Mouse (Mus musculus): ENCODE measurements around the gene Itpr2.

Itpr2 gene

DNA sequence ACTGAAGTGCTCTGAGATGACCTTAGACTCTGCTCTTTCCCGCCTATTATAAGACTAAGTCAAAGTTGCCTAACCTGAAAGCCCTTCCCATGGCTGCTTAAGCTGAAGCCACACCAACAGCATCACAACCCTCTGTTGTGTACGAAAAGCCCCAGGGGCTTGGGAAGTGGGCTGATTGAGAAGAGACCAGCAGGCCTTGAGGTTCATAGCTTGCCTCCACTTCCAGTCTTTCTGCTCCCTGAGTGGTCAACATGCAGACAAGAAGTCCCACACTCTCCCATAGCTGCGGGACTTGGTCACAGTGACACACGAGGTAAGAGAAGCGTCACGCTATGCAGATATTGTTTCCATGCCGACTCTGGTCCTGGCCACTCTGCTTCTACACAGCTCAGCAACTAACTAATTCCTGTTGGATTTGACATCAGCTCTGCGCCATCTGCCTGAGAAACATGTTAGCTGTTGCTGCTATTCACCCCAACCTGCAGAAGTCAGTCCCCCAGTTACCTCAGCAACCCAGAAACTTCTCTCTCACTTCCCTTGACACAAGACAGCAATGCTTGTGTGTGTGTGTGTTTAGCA lies 346.8 kb downstream of the Itpr2 start:
- in situ Hi-C loops (cut with MboI; ENCODE audit: unreplicated experiment in 2 of 2): no loop called here

- in situ Hi-C loops (cut with MboI; ENCODE audit: unreplicated experiment in 2 of 2): no loop called here
Measured at GRCm38 (mm10) chr6:146152843-146153242, 349.2 kb downstream of the Itpr2 start.

GRCm38 (mm10) chr6:146140966-146141585 lies 360.9 kb downstream of the Itpr2 start:
- in situ Hi-C loops (cut with MboI; ENCODE audit: unreplicated experiment in 2 of 2): no loop called here

DNA sequence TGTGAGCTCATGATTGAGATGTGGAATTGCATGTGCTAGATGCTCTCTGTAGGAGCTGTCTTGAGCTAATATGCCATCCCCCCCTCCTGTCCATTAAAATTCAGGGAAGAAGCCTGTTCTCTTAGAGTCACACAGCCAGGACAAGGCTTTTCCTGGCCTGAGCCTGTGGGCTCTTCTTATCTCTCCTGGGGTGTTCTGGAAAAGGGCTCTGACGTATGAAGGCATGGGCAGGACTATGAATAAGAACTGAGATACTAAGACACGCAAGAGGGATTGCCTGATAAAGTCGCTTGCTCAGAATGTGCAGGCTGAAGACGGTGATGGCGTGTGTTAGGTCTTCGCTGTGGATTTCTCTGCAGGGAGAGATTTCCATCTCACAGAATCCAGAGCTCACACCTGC lies 361.9 kb downstream of the Itpr2 start:
- in situ Hi-C loops (cut with MboI; ENCODE audit: unreplicated experiment in 2 of 2): no loop called here

DNA sequence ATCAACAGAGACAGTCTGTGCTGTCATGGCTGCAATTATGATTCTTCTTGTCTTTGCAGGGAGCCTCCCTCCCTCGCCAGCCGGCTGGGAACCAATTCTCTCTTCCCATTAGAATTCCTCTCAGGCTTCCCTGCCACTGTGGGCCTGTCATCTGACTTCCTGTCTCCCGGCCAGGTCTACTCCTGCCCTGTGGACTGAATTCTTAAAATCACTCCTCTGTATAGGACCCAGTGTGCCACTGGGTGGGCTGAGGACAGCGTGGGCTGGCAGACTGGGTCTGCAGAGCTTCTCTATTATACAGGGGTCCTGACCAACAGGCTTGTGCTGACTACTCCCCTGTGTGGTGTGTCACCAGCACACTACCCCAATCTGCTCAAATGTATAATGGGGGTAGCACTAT lies 365.4 kb downstream of the Itpr2 start:
- in situ Hi-C loops (cut with MboI; ENCODE audit: unreplicated experiment in 2 of 2): no loop called here

GRCm38 (mm10) chr6:146136244-146136643 lies 365.8 kb downstream of the Itpr2 start:
- in situ Hi-C loops (cut with MboI; ENCODE audit: unreplicated experiment in 2 of 2): no loop called here

- in situ Hi-C loops (cut with MboI; ENCODE audit: unreplicated experiment in 2 of 2): no loop called here
Measured at GRCm38 (mm10) chr6:146135291-146135690, 366.7 kb downstream of the Itpr2 start.

DNA sequence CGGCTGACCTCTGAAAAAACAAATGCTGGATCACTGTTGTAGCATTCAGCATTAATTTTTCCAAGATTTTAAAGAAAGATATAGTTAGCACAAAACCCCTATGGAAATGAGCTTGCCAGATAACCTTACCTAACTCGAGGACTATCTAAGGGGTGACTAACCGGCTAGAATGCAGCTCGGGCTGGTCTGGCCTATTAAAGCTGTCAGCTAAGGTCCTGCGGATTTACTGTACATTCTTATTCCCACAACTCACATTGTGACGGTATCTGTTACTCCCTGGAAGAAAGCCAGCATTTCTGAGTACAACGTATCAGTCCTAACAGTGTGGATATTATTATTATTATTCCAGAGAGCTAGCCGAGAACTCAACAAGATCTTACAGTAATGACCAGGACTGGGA lies 368.1 kb downstream of the Itpr2 start:
- in situ Hi-C loops (cut with MboI; ENCODE audit: unreplicated experiment in 2 of 2): no loop called here

GRCm38 (mm10) chr6:146129066-146129465 lies 373.0 kb downstream of the Itpr2 start:
- in situ Hi-C loops (cut with MboI; ENCODE audit: unreplicated experiment in 2 of 2): no loop called here

GRCm38 (mm10) chr6:146126823-146127681 lies 375.0 kb downstream of the Itpr2 start:
- in situ Hi-C loops (cut with MboI; ENCODE audit: unreplicated experiment in 2 of 2): no loop called here

- in situ Hi-C loops (cut with MboI; ENCODE audit: unreplicated experiment in 2 of 2): no loop called here
Measured at GRCm38 (mm10) chr6:146125621-146126020, 376.4 kb downstream of the Itpr2 start.

GRCm38 (mm10) chr6:146124479-146124878 lies 377.5 kb downstream of the Itpr2 start:
- in situ Hi-C loops (cut with MboI; ENCODE audit: unreplicated experiment in 2 of 2): no loop called here

DNA sequence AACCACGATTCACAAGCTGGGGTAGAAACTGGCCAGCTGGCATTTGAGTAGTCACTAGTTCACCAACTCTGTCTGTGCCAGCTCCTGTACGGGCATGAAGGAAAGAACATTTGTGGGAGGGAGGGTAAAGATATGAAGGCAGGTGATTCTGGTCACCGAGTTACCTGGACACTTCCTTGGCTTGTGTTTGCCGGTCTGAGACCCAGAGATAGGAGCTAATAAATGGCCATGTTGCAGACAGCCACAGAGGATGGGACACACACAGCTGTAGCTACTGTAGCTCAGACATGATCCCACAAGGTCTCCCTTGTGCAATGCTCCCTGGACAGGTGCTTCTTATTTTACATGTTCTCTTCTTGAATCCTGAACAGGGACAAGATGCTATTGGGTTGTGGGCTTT lies 378.4 kb downstream of the Itpr2 start:
- in situ Hi-C loops (cut with MboI; ENCODE audit: unreplicated experiment in 2 of 2): no loop called here

DNA sequence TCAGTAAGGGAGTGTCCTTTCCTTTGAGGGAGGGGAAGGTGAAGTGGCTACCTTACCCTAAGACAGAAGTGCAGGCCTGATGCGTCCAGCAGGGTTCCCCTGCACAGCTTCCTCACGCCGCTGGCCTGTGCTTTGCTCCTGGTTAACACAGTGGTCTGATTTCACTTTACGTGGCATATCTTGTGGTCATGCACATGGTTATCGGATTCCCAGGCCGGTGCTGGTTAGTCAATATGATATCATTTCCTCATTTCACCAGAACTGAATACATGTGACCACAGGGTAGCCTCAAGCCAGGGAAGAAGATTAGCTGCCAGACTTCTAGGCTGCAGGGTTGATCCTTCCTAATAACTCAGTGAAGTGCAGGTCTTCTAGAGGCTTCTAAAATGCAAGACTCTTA lies 381.9 kb downstream of the Itpr2 start:
- in situ Hi-C loops (cut with MboI; ENCODE audit: unreplicated experiment in 2 of 2): no loop called here

- in situ Hi-C loops (cut with MboI; ENCODE audit: unreplicated experiment in 2 of 2): no loop called here
Measured at GRCm38 (mm10) chr6:146114731-146115302, 387.2 kb downstream of the Itpr2 start.

DNA sequence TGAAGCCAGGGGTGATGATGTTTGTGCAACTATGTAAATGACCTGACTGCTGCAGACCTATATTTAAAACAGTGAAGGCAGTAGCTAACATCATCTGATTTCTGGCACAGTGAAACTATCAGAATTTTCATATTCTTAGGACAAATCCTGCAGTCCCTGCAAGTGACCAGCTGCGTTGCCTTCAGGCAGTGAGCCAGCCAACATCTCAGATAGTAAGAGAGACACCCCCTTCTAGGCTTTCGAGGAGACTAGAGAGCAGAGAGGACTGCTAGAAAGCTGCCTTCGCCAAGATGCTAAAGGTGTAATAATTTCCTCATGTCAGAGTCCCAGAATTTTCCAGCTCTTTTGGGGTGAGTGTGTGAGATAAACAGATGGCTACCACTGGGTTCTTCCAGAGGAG lies 388.0 kb downstream of the Itpr2 start:
- in situ Hi-C loops (cut with MboI; ENCODE audit: unreplicated experiment in 2 of 2): no loop called here

DNA sequence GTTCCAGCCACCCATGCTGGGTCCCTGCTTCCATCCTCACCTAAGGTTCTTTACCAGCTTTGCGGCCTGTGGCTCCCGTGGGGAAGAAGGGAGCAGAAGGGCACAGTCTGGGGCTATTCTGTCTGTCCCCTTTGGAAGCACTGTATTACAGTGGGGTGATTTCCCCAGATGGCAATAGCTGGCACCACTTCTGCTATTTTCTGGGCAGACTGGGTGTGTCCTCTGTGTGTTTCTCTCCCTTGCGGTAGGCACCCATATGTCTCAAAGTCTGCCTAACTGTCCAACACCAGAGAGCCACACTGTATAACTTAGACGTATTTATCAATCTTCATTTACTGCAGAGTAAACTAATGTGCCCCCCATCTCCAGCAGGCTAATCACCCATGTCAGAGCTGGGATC lies 388.9 kb downstream of the Itpr2 start:
- in situ Hi-C loops (cut with MboI; ENCODE audit: unreplicated experiment in 2 of 2): no loop called here

DNA sequence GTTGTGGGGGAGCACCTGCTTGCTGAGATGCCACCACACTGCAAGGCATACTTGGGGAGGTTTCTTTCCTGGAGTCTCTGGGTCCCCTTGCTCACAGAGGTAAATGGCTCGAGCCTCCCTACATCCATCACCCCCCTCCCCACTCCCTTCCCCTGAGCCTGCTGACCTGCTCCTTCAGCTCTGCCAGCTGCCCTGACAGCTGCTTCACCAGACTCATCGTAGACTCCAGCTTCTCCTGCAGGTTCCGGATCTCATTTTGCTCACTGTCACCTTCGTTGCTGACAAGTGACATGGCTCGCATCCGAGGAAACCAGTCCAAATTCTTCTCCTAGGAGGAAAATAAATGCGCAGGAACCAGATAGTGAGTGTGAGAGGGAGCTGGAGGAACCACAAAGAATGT lies 389.8 kb downstream of the Itpr2 start:
- in situ Hi-C loops (cut with MboI; ENCODE audit: unreplicated experiment in 2 of 2): no loop called here

- in situ Hi-C loops (cut with MboI; ENCODE audit: unreplicated experiment in 2 of 2): no loop called here
Measured at GRCm38 (mm10) chr6:146111781-146112180, 390.2 kb downstream of the Itpr2 start.

- in situ Hi-C loops (cut with MboI; ENCODE audit: unreplicated experiment in 2 of 2): no loop called here
Measured at GRCm38 (mm10) chr6:146110832-146111741, 390.9 kb downstream of the Itpr2 start.

Measured in v-Abl transformed pro-B cells (cell line).